Mouse (Mus musculus): ENCODE results near the gene Ttc8.

GRCm38 (mm10) chr12:98973461-98973860 lies 53.1 kb downstream of the Ttc8 start:
- TF ChIP-seq CTCF (IDR thresholded peaks at IDR 0.05; ENCODE audit: low read depth) = no peak
- TF ChIP-seq EP300 (IDR thresholded peaks at IDR 0.05; ENCODE audit: low read depth) = no peak
